Mouse (Mus musculus): ENCODE measurements around the gene Polm.
A peak's percentile ranks its signal among the peaks of the same experiment; 100 is the strongest.

Polm gene

GRCm38 (mm10) chr11:5802457-5803217 lies 35.2 kb downstream of the Polm start:
- DNase-seq = peak in 1 of 2 experiments; percentile 46

GRCm38 (mm10) chr11:5802005-5802404 lies 35.8 kb downstream of the Polm start:
- peak in 1 of 2 experiments; percentile 48 for DNase-seq

GRCm38 (mm10) chr11:5801511-5801910 lies 36.3 kb downstream of the Polm start:
- no peak for DNase-seq

GRCm38 (mm10) chr11:5799621-5800490 lies 38.0 kb downstream of the Polm start:
- DNase-seq = no peak

- peak in 1 of 2 experiments; percentile 61 for DNase-seq
These were observed 39.9 kb downstream of the Polm start for GRCm38 (mm10) chr11:5797928-5798327.

- peak in 1 of 2 experiments; percentile 61 for DNase-seq
These were observed 40.4 kb downstream of the Polm start for GRCm38 (mm10) chr11:5797371-5797770.

GRCm38 (mm10) chr11:5796939-5797338 lies 40.9 kb downstream of the Polm start:
- no peak for DNase-seq

- no peak for DNase-seq
These were observed 42.1 kb downstream of the Polm start for GRCm38 (mm10) chr11:5795706-5796105.

- DNase-seq = no peak
These were observed 42.5 kb downstream of the Polm start for GRCm38 (mm10) chr11:5795290-5795689.

- DNase-seq = no peak
These were observed 47.4 kb downstream of the Polm start for GRCm38 (mm10) chr11:5790431-5790830.

- DNase-seq = no peak
These were observed 48.0 kb downstream of the Polm start for GRCm38 (mm10) chr11:5789754-5790333.

GRCm38 (mm10) chr11:5789071-5789753 lies 48.6 kb downstream of the Polm start:
- DNase-seq = no peak

GRCm38 (mm10) chr11:5788056-5789014 lies 49.5 kb downstream of the Polm start, which contains the start of gene Dbnl:
TSS of gene Dbnl (plus strand) at chr11:5788488.
- DNase-seq = peak; percentile 97 to 98

- no peak for DNase-seq
These were observed 50.2 kb downstream of the Polm start for GRCm38 (mm10) chr11:5787671-5788055.

GRCm38 (mm10) chr11:5785732-5786131 lies 52.1 kb downstream of the Polm start:
- DNase-seq = no peak

GRCm38 (mm10) chr11:5782199-5782944 lies 55.4 kb downstream of the Polm start:
- peak in 1 of 2 experiments; percentile 44 for DNase-seq

- DNase-seq = no peak
These were observed 57.7 kb downstream of the Polm start for GRCm38 (mm10) chr11:5780035-5780499.

GRCm38 (mm10) chr11:5778481-5778880 lies 59.3 kb downstream of the Polm start:
- DNase-seq = no peak
